In genomic region chr17:87178596-87179590, GRCm38 (mm10) we compare ENCODE assay signal across 9 mouse cellular contexts.
DNase-seq lines count a peak whose midpoint lies in the region; ATAC-seq and TF ChIP-seq lines count a peak whose summit lies in the region.
"Had no signal": no experiment of that assay in that cellular context is flagged by ENCODE, and none has a peak within 500 bp of the region (broad histone marks: within the 10 kb centered on the region; RNA-seq: fewer than 3 reads in every experiment).

No protein-coding gene starts in this region.

- H3K4me3 ChIP-seq in forebrain, embryonic 13.5 days: no peak overlapping the region
- H3K4me3 ChIP-seq in hindbrain, postnatal 0 days (ENCODE audit: low read length): no peak overlapping the region

- H3K9me3 ChIP-seq in forebrain, embryonic 13.5 days (replicated peaks): no peaks in the 10 kb centered on the region
- no peaks in the 10 kb centered on the region for H3K9me3 ChIP-seq in hindbrain, postnatal 0 days (ENCODE audit: low read length)

- H3K27me3 ChIP-seq in forebrain, embryonic 13.5 days: no peaks in the 10 kb centered on the region
- no peaks in the 10 kb centered on the region for H3K27me3 ChIP-seq in hindbrain, postnatal 0 days (ENCODE audit: insufficient read depth, low read length)

- H3K4me1 ChIP-seq in forebrain, embryonic 13.5 days: peaks cover 12% of the 10 kb centered on the region
- H3K4me1 ChIP-seq in hindbrain, postnatal 0 days (ENCODE audit: insufficient read depth, low read length): 0 out of 2 replicates have a peak, but pooled peaks cover 5% of the 10 kb centered on the region

- peak; percentile 75 for ATAC-seq in forebrain, embryonic 13.5 days
- ATAC-seq in hindbrain, postnatal 0 days: peak; percentile 52; the same call in 1 of the 2 replicates
- ATAC-seq in activated CD4-positive, CD25-positive, alpha-beta regulatory T cell, adult 4 months: no peak

- no peak for TF ChIP-seq CTCF in hindbrain, postnatal 0 days (IDR thresholded peaks at IDR 0.05; ENCODE audit: low read depth)

- peak overlapping the region; percentile 44; the same call in 1 of the 2 replicates for H3K27ac ChIP-seq in forebrain, embryonic 13.5 days
- no peak overlapping the region for H3K27ac ChIP-seq in hindbrain, postnatal 0 days
- H3K27ac ChIP-seq: kidney, postnatal 0 days had no signal

- no peak overlapping the region for H3K4me2 ChIP-seq in forebrain, embryonic 13.5 days
- H3K4me2 ChIP-seq in hindbrain, postnatal 0 days (ENCODE audit: low read depth, low read length): no peak overlapping the region

- no peaks in the 10 kb centered on the region for H3K36me3 ChIP-seq in forebrain, embryonic 13.5 days (ENCODE audit: poor library complexity, severe bottlenecking)
- no peaks in the 10 kb centered on the region for H3K36me3 ChIP-seq in hindbrain, postnatal 0 days (ENCODE audit: insufficient read depth, low read length)

- WGBS in forebrain, embryonic 13.5 days: 24% methylated on average over 16 of the region's 16 CpGs
- WGBS in hindbrain, postnatal 0 days: 31% methylated on average over 16 of the region's 16 CpGs

- peak; percentile 66 for DNase-seq in gastrocnemius, adult 18-20 months (ENCODE audit: low spot score)
- no peak for DNase-seq in gastrocnemius, postnatal 14 days
- peak; percentile 72 for DNase-seq in ES-CJ7 (ENCODE audit: low read depth, low spot score)
- peak; percentile 44 for DNase-seq in hindbrain, postnatal 0 days (ENCODE audit: low spot score)
- DNase-seq in right cerebral cortex, postnatal 36 days (ENCODE audit: low spot score in 2 of 2): peak; percentile 42 to 47
- no peak for DNase-seq in ovary, postnatal 14 days (ENCODE audit: low spot score)

- no peak overlapping the region for H3K9ac ChIP-seq in forebrain, embryonic 13.5 days
- H3K9ac ChIP-seq in hindbrain, postnatal 0 days (replicated peaks; ENCODE audit: low read length): no peak overlapping the region

- intact Hi-C loops in gastrocnemius, postnatal 14 days (cut with DNase I; ENCODE audit: low total_unique reads): no loop called here

Comparison
In these comparisons a context has a peak if more than half of its experiments do, and no peak if none do; other contexts are left out.
1. DNase-seq: peak in gastrocnemius, adult 18-20 months (single experiment), ES-CJ7 (single experiment), hindbrain, postnatal 0 days (single experiment) and right cerebral cortex, postnatal 36 days (2 of 2); none in gastrocnemius, postnatal 14 days (single experiment) and ovary, postnatal 14 days (single experiment).